Mouse (Mus musculus): Measurements from ENCODE around the gene Klk1b1.
"Not testable (repeated sequence)": the region's sequence is repeated elsewhere in the genome, so short reads cannot be mapped to it uniquely, and the experiment has no call there.

The Klk1b1 gene

DNA sequence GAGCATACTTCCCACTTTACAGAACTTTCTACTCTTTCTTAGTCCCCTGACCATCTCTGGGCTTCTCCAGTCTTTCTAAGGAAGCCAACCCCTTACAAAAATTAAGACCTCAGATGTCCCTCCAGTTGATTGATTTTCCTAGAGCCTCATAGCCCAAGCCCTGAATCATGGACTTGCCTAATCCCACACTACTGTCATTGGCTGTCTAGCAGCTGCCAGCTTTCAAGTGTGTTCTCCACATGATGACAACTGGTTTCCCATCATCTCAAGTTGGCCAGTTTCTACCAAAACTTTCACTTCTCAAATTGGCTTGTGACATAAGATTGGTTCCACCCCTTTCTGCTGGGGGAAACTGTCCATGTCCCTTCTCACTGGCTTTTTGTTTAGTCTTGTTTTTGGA lies 38.3 kb downstream of the Klk1b1 start:
- no peak for DNase-seq (ENCODE audit: low spot score)

DNA sequence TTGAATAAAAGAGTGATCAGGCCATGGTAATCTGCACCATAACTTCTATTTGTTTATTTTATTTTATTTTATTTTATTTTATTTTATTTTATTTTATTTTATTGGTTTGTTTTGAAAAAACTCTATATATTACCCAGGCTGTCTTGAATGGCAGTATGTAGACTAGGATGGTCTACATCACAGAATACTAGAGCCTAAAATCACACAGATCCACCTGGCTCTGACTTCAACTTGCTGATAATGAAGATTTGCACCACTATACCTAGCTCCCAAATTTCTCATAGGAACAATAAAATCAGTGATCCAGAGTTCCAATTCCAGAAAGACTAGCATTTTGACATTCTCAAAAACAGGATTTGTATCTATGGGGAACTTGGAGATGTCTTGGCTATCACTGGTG lies 45.3 kb downstream of the Klk1b1 start, which contains the start of gene Klk1b26:
TSS of gene Klk1b26 (plus strand) at position 301 of the 400 bp plus-strand sequence.
- DNase-seq (ENCODE audit: low spot score): not testable (repeated sequence)

DNA sequence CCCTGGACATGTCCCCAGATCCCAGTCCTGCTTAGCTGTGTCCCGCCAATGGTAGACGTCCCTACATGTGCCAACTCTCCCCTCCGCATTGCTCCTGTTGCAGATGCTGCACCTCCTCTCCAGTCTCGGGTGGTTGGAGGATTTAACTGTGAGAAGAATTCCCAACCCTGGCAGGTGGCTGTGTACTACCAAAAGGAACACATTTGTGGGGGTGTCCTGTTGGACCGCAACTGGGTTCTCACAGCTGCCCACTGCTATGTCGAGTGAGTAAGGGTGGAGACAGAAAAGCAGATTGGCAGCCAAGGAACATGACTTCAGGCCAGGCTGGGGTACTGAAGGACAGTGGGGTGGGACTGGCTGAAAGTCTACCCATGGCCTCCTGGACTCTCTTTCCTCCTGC lies 48.1 kb downstream of the Klk1b1 start:
- not testable (repeated sequence) for DNase-seq (ENCODE audit: low spot score)

DNA sequence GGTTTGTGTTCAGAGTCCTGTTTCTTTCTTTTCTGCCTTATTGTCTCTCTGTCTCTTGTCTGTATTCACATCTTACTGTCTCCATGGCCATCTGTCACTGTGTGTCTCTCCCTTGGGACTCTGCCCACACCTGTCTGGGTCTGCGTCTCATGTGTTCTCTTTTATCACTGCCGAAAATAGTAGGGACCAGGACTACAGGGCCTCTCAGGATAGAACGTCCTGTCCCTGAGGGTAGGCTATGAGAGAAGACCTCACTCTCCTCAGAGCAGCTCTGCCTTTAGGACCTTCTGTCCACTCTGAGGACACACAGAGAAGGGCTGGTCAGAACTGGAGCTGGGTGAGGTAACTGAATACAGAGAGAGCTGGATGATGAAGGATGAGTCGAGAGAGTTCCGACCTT lies 48.5 kb downstream of the Klk1b1 start:
- no peak for DNase-seq (ENCODE audit: low spot score)
